Mouse (Mus musculus) erythroid progenitor cell, adult 5-6 weeks (primary cell): ENCODE data around the gene C2cd4a. TPM values are rescaled to one million over a fixed set of nuclear protein-coding genes. Genes with fewer than 3 reads are reported as not detected.

Source experiments
- ATAC-seq: replicated peaks from 2 replicates; pipeline ENCODE4 v1.8.0; 2016; ENCODE audit warnings: moderate number of reproducible peaks, mild to moderate bottlenecking, moderate TSS enrichment, inconsistent platforms; ENCODE audit not compliant: poor library complexity, low FRiP score, severe bottlenecking
- total RNA-seq, 2 experiments: library from RNA; stranded (forward) in 1 of 2; stranded (reverse) in 1 of 2; fragments of 150-400 nt in 1 of 2; fragments of 186-747, 209-891 nt in 1 of 2; gene quantifications; 2 replicates each; pipeline versions ENCODE4 v1.2.3 to v1.2.4; 2015 to 2017; ENCODE audit warnings: low replicate concordance in 2 of 2

C2cd4a gene
- total RNA-seq, 2 experiments from 2014 or later: not detected

GRCm38 (mm10) chr9:67799078-67799819 is 32.9 kb downstream of the C2cd4a start:
- ATAC-seq: no peak

- ATAC-seq: no peak
These were observed 36.9 kb downstream of the C2cd4a start for GRCm38 (mm10) chr9:67795205-67795675.

- no peak for ATAC-seq
These were observed 37.5 kb downstream of the C2cd4a start for GRCm38 (mm10) chr9:67794668-67795067.

GRCm38 (mm10) chr9:67794216-67794615 is 37.9 kb downstream of the C2cd4a start:
- no peak for ATAC-seq

DNA sequence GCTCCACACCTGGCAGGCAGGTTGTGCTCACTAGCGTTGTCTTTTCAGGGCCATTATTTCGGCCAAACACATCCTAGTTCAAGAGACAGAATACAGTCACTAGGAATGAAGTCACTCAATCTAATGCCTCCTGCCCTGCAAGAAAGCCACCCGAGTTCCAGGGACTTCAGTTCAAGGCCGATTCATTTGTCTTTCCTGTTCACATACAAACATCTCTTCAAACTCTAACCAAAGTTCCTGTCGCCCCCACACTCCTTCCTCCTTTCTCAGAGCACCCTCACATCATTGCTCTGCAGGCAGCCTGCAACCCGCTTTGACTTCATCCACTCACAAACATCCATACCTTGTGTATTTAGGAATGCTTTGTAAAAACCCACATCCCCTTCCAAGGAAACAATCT is 38.6 kb downstream of the C2cd4a start:
- ATAC-seq: no peak

GRCm38 (mm10) chr9:67792405-67792804 is 39.7 kb downstream of the C2cd4a start:
- ATAC-seq: no peak

GRCm38 (mm10) chr9:67787671-67788070 is 44.5 kb downstream of the C2cd4a start:
- no peak for ATAC-seq

- ATAC-seq: no peak
These were observed 45.8 kb downstream of the C2cd4a start for GRCm38 (mm10) chr9:67786311-67786710.

- ATAC-seq: no peak
These were observed 48.2 kb downstream of the C2cd4a start for GRCm38 (mm10) chr9:67783925-67784324.

DNA sequence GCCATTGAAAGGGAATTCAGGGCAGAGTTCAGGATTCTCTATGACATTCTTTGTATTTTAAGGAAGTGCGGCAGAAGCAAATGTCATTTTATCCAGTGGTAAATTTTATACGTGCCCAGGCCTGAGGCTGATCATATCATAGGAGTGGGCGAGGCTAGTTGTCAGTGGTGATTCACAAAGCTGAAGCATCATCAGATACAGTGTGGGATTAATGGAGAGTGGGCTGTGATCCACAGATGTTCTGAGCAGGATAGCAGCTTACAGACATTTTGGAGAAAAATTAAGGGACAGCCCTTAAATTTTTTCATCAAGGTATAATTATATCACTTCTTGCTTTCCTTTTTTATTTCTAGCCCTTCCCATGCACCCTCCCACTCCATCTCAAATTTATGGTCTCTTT is 48.7 kb downstream of the C2cd4a start:
- ATAC-seq: no peak

DNA sequence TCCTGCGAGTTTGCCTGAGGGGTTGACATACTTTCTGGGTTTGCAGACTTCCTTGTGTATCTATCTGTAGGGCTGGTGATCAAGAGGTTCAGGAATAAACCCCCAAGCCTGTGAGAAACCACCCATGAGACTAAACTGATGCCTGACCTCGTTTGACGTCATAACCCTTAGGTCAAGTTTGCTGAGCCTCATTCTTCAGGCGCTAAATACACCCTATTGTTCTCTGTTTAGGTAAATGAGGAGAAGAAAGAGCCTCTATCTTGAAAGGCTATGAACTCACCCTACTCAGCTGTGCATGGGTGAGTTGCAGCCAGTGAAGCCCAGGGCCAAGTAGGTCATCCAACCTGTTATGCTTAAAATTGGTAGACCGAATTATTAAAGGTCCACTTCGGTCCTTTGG is 49.3 kb downstream of the C2cd4a start:
- ATAC-seq: no peak

Other genes starting within 250 kb of the C2cd4a start
- not detected in 2 replicates for gene C2cd4b, start 72.9 kb downstream of the C2cd4a start, total RNA-seq (2015; ENCODE audit: low replicate concordance)
- not detected in 2 replicates for gene C2cd4b, start 72.9 kb downstream of the C2cd4a start, total RNA-seq (2017; ENCODE audit: low replicate concordance)
- 13.8 and 15.1 TPM in 2 replicates for gene Vps13c, start 8.1 kb upstream of the C2cd4a start, total RNA-seq (2015; ENCODE audit: low replicate concordance)
- 6.1 and 10.1 TPM in 2 replicates for gene Vps13c, start 8.1 kb upstream of the C2cd4a start, total RNA-seq (2017; ENCODE audit: low replicate concordance)